Mouse (Mus musculus): ENCODE data around the gene Lrrn4cl. TPM values are rescaled to one million over a fixed set of nuclear protein-coding genes. Genes with fewer than 3 reads are reported as not detected.

The Lrrn4cl gene
- under 1 TPM; 0.27 to 0.55 TPM for total RNA-seq (2023)

GRCm38 (mm10) chr19:8850402-8850901, at the start of gene Lrrn4cl:
Gene Lrrn4cl (plus strand): TSS chr19:8850768.

GRCm38 (mm10) chr19:8802130-8802821, 48.3 kb upstream of the Lrrn4cl start, which contains the start of gene Zbtb3:
Gene Zbtb3 (plus strand): TSS chr19:8802555.

GRCm38 (mm10) chr19:8818801-8819595, 31.6 kb upstream of the Lrrn4cl start, which contains the start of gene Ttc9c:
Gene Ttc9c (minus strand): TSS chr19:8819333.

GRCm38 (mm10) chr19:8819596-8820423, 30.8 kb upstream of the Lrrn4cl start, which contains the start of gene Hnrnpul2:
Gene Hnrnpul2 (plus strand): TSS chr19:8820010.

GRCm38 (mm10) chr19:8829660-8830059, 20.9 kb upstream of the Lrrn4cl start, which contains the start of gene AC129217.1:
Gene AC129217.1 (plus strand): TSS chr19:8829773.

GRCm38 (mm10) chr19:8837251-8837791, 13.2 kb upstream of the Lrrn4cl start, which contains the start of gene Bscl2:
Gene Bscl2 (plus strand): TSS chr19:8837467.

GRCm38 (mm10) chr19:8839103-8839907, 11.3 kb upstream of the Lrrn4cl start, which contains the start of gene Gng3:
Gene Gng3 (minus strand): TSS chr19:8839194.

GRCm38 (mm10) chr19:8871267-8872186, 21.0 kb downstream of the Lrrn4cl start, which contains the start of gene Ubxn1:
Gene Ubxn1 (plus strand): TSS chr19:8871496.

GRCm38 (mm10) chr19:8880311-8881033, 29.9 kb downstream of the Lrrn4cl start, which contains the start of gene Uqcc3:
Gene Uqcc3 (minus strand): TSS chr19:8880923.

GRCm38 (mm10) chr19:8883616-8884015, 33.0 kb downstream of the Lrrn4cl start, which contains the start of the genes Lbhd1 and Gm49403:
Gene Lbhd1 (plus strand): TSS chr19:8883732.
Gene Gm49403 (plus strand): TSS chr19:8883930.

GRCm38 (mm10) chr19:8888511-8889385, 38.2 kb downstream of the Lrrn4cl start, which contains the start of the genes 1810009A15Rik and Gm49416:
Gene 1810009A15Rik (plus strand): TSS chr19:8888853.
Gene Gm49416 (plus strand): TSS chr19:8888926.

GRCm38 (mm10) chr19:8892829-8893766, 42.5 kb downstream of the Lrrn4cl start, which contains the start of gene Ints5:
Gene Ints5 (plus strand): TSS chr19:8893005.

GRCm38 (mm10) chr19:8897865-8898495, 47.4 kb downstream of the Lrrn4cl start, which contains the start of gene Ganab:
Gene Ganab (plus strand): TSS chr19:8898071.

